Mouse (Mus musculus) left cerebral cortex, adult 11 months (tissue): ENCODE measurements around the gene Gpr155.

Experiments used
- DNase-seq: peaks from one replicate; pipeline ENCODE4 v3.0.0; 2022; ENCODE audit warnings: low spot score

Gpr155 gene

DNA sequence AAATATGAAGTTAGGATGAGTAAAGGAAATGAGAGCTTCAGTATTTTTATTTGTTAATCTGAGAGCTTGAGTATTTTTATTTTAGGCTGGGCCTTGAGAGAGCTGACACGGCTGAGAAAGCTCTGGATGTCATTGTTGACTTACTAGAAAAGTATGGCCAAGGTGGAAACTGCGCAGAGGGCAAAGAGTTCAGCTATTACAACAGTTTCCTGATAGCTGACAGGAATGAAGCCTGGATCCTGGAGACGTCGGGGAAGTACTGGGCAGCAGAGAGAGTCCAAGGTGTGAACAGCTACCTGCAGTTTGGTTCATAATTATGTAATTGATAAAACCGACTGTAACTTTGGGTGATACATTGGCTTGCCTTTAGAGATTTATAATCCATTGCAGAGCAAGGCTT, 67.2 kb downstream of the Gpr155 start:
- no peak for DNase-seq

DNA sequence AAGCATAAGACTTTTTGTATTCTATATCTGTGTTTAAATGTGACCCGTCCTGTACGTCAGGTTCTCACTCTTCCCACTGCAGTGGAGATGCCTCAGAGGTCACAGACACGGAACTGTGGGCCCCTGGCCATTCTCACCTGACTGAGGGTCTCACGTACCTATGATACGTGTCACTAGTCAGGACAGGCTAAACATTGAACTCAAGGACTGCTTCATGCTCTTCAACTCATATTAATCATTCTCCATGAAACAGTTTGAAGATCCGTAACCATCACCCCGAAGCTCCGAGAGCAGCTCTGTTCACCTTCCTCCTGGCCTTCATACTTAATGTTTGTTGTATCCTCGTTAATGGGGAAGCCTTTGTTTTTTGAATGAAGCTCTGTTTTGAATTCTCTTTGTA, 68.9 kb downstream of the Gpr155 start:
- DNase-seq: no peak

DNA sequence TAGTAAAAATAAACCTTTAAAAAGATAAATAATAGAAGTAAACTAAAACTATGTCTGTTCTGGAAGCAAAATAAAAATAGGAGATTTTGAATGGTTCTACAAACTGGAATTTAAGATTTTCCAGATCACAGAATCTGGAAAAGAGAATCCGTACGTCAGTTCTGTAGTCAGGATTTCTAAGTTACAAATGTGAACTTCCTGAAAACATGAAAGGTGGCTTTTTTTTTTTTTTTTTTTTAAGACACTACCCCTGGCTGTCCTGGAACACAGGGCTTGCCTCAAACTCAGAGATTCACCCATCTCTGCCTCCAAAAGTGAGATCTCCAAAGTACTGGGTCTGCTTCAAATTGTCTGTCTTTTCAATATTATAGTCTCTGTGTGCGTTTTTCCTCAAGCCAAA, 72.1 kb downstream of the Gpr155 start:
- no peak for DNase-seq

DNA sequence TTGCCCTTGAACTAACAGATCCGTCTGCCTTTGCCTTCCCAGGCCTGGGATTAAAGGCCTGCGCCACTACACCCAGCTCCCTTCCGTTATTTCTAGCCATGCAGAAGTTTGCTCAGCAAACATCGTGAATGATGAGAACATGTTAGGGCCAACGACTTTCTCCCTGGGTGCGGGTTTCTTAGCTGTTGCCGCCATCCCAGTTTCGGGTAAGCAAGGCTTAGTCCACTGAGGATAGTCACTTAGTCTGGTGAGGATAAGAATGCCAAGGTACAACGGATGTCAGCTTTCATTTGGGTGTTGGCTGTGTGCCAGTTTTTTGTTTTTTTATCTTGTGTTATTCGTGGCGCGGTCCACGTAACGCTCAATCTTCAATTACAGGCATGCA, 73.3 kb downstream of the Gpr155 start:
- DNase-seq: no peak

DNA sequence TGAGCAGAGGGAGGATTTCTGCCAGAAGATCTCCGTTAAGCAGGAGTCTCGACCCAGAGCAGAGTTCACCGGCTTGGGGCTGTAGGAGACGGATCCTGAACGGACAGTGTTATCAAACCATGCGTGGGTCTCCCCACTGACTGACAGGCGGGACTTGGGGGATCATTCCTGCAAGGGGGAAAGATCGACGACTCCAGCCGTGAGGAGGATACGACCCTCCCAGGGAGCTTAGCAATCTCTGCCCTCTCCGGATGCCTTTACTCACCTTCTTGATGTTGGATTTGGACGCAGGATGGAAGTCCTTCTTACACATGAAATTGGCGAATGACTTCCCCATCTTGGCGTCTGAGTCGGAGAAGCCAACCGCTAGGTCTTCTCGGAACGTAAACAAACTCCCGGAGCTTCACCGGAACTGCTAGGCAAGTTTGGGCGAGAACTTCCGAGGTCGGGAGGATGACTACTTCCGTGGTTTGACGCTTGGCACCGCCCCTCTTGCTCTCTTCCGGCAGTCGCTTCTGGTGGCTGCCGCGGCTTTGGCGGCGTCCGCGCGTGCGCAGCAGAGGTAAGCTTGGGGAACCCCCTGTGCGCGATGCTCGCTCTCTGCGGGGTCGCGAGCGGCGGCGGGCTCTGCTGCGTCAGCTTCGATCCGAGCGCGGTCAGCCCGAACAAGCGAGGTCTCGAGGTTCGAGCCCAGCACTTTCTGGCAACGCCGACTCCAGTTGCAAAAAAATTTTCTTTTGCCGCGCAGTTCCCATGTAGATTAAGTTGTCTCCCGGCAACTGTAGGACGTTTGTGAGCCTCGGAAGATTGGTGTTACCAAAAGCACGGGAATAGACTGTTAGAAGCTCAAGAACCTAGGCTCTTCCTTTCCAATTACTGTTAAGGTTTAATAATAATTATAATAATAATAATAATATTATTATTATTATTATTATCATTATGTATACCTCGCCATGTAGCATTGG, 73.9 kb downstream of the Gpr155 start, which contains the start of the genes Scrn3 and Cir1:
Scrn3 (plus strand) TSS at position 450 of the 965 bp plus-strand sequence.
Cir1 (minus strand) TSS at position 550 of the 965 bp plus-strand sequence.
- DNase-seq: peak; percentile 91

DNA sequence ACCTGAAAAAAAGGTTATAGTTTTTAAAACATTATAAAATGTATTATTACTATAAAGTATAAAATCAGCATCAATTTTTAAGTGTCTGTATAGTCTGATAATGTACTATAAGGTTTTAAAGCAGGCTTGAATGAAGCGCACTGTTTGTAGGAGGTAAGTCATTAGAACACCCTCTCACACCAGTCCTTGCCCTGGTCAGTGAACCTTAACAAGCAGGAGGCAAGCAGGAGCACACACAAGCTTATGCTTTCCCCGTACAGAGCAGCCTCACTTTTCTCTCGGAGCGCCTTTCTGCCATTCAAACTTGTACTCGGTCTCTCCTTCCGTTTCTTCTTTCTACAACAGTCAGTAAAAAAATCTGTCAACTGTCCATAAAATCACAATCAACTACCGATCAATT, 80.4 kb downstream of the Gpr155 start:
- no peak for DNase-seq

DNA sequence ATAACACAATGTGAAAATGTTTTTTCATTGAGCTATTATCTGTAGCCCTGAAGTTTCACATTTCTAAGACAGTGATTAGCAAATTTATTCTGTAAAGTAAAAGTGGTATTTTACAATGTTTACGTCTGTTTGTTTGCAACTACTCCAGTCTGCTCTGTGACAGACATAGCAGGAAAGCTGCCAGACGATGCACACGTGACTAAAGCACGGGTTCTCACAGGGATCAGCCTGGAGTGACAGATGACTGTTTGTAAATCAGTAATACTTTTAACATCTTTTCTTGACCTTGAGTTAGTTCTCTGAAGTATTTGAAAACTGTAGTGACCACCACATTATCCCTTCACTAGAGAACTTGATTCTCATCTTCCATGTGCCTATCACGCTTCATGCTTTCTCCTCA, 81.9 kb downstream of the Gpr155 start:
- DNase-seq: no peak

DNA sequence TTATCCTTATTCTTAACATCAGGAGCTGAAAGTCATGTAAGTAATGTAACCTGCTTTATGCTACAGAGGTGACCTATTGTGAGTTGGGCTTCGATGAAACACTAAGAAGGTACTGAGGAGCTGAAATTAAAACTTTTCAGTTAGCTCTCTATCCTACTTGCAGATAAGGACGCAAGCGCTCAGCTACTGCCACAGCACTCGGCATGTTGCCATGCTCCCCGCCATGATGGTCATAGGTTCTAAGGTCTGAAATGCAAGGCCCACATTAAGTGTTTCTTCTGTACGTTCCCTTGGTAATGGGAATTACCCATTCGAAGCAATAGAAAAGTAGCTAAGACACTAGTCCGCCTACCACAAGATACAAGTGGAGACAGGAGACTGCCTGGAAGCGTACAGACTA, 83.7 kb downstream of the Gpr155 start:
- DNase-seq: no peak

DNA sequence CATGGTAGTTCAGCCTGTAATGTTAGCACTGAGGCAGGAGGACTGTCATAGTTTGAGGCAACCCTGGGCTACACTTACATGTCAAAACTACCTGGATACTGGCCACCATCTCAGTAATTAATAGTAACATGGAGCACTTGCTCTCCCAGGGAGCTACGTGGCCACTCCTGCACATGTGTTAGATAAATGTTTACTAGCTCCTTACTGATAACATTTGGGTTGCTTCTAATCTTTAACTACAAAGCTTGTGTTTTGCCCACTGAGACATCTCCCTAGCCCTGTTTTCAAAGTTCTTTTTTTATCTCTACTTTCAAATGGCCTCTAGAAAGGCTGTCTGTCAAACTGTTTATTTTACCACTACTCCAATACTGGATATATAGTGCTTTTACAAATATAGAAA, 84.4 kb downstream of the Gpr155 start:
- no peak for DNase-seq

DNA sequence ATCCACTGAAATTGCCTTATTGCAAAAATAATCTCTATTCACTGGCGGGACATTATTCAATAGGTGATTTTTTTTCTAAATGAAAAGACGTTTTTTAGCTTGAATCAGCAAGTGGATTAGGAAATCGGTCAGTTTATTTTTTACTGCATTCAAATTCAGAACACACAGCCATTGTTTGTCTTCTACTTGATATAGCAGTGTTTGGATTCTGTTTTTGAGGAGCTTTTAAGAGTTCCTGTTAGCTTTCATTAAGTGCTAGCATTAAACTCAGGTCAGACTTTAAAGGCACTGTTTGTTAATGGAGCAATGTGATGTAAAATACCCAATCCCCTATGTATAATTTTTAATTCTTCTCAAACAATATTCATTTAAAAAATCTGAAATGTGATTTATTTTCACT, 87.5 kb downstream of the Gpr155 start:
- no peak for DNase-seq

DNA sequence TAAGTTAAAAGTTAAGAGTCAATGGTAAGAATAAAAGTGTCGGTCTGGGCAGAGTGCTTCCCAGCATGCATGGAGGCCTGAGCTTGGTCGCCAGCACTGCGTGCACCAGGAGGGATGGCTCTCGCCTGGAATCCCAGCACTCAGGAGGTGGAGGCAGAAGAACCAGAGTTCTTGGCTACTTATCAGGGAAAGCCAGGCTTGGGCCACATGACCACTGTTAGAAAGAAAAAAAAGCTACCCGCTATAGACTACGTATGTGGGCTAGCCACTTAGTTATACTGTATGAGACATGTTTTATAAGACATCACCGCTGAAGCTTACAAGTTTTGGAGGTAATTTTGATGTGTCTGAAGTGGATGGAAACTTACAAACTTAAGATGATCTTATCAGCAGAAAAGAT, 88.2 kb downstream of the Gpr155 start:
- no peak for DNase-seq

DNA sequence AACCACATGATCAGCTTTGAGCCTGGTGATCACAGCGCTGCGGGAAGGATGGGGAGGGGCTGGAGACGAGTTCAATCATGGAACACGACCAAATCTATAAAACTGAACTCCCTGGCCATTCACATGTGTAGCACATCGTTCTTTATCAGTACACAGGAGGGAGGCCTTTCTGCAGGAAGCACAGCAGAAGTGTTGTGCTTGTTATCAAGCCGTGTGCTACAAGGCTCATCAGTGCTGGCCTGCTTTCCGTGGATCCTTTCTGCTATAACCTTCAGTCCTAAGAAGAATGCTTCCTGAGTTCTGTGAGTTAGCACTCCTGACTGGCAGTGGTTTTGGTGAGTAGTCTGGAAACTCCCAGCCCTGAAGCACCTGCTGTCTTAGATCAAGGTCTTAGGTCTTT, 91.3 kb downstream of the Gpr155 start:
- no peak for DNase-seq
